Mouse (Mus musculus): ENCODE data around the gene Tmem131l.

Gene Tmem131l

DNA sequence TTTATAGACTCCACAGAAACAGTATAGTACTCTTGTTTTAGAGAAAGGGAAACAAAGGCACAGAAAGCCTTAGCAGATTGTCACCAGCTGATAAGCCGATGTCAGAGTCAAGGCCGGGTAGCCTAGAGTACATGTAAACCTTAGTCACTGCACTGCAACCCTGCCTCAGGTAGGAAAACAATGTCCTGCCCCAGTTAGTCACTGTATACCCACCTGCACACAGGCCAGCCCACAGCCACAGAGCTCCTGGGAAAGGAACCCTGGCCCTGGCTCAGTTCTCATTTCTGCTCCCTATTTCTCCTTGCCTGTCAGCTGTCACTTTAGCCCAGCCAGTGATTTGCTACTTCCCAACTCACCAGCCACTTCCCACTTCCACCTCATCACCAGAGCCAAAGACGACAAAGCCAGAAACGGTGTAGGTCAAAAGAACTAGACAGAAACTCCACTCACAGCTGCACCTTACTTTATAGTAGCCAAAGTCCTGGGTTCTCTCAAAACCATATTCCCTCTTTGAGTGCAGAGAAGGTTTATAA, 24.4 kb downstream of the Tmem131l start:
- CTCF ChIA-PET, result no interaction called here

DNA sequence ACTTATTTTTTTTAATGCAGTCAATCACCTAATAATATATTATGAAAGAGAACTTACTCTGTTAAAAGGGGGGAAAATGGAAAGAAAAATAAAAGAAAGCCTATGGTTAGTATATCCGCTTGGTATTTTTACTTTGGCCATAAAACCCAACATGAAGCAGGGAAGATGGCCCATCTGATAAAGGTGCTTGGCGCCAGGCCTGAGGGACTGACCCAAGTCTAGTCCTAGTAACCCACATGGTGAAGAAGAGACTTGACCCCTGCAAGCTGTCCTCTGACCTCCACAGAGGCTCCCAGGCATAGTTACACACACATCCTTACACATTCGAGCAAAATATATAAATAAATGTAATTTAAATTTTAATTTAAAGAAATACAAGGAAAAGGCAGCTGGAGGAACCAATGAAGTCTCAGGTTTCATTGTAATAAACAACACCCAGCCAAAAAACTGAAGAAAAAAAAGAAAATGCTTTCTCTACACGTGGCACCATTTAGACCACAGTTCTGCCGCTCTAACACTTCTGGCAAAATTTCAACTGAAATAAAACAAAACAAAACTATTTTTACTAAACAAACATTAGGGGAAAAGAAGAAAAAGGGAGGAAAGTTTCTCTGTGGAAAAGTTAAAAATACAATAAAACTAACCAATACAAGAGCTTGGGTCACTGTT, 28.8 kb downstream of the Tmem131l start:
- CTCF ChIA-PET, result interaction anchor here (0.7 kb wide), 1 partner anchor 40 kb away, joined by 5 read pairs; no protein-coding TSS in a partner anchor

DNA sequence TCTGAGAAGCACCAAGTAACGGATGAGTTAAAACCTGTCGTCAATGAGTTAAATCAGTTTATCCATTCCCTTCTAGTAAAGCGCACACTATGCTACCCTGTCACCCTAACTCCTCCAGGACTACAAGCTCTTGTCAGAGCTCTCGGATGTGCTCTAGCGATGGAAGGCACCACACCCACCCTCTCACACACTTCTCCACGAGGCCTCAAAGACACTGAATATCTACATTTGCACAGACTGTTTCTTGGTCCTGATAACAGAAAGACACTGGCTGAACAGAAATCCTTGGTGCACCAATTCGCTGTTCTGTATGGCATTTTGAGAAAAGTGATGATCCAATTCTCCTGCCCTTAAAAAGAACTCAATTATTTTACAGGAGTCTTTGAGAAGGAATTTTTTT, 34.0 kb downstream of the Tmem131l start:
- CTCF ChIA-PET, result interaction anchor here (0.5 kb wide), 1 partner anchor 68 kb away, joined by 3 read pairs; no protein-coding TSS in a partner anchor

DNA sequence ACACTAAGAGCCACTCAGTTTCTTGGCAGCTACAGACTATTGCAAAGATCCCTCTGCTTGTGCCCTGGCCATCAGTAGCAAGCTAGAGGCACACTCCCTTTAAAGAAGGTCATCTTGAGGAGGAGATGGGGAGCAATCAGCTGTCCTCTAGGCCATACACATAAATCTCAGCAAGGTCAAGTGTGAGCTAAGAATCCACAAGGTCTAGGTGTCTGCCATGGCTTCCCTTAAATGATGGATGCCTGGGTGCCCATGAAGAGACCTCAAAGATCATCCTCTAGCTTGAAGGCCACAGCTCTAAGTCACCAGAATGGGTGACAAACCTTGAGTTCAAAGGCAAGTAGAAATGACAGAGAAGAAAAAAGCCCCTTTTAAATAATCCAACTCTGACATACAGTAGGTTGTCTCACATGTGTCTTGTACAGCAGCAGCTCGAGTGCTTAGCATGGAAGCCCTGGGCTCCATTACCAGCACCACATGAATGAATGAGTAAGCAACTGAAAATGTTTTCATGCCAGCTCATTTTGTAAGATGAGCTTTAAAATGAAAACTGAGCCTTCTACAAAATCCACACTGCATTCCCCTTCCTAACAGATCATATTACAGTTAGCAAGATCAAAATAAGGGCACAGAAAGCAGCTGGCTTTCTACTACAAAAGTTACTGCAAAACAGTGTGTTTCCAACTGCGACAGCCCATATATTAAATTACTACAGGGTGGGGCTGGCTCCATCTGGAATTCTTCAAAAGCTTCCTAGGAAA, 35.5 kb downstream of the Tmem131l start:
- CTCF ChIA-PET, result interaction anchor here (1.0 kb wide), 1 partner anchor 12 kb away, joined by 3 read pairs; no protein-coding TSS in a partner anchor

DNA sequence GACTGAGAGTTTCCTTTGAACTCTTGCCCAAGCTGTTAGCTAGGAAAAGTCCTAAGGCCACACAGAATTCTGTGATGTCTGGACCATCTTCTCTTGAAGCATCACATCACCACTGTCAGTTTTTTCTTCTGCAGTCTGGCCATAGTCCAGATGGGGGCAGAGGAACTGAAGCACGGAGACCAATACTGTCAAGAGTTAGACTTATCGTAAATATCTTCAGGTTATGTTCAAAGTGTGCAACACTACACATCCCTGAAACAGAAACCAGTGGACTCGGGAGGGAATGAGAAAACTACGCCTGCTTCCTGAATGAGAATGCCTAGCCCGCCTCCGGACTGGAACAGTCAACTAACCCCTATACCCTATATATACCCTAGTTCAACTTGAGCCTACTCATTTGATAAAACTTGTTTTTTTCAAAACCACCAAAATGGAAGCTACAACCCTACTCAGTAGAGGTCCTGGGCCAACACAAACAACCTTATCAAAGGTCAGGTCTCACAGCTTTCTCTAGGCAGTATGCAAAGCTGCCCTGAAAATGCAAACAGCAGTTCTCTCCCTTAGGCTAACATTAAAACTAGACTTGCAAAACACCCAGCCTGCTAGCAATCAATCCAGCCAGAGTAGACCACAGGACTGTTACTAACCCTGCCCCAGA, 37.4 kb downstream of the Tmem131l start:
- CTCF ChIA-PET, result interaction anchor here (0.6 kb wide), 1 partner anchor 81 kb away, joined by 4 read pairs; no protein-coding TSS in a partner anchor

DNA sequence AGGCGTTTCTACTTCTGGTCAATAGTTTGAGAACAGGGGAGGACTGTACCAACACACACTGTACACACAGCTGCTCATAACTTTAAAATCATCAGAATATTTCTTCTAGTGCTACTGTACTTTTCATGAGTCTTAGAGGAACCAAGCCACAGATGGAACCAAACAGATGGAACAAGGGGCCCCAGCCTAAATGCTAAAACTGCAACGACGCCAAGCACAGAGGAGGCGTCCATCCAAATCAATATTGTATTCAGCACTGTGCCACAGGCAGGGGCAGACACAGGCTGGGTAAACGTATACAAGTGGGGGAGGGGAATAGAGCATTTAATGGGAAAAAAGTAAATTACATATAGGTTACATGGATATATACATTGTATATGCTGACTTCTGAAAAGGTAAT, 42.4 kb downstream of the Tmem131l start:
- CTCF ChIA-PET, result no interaction called here

DNA sequence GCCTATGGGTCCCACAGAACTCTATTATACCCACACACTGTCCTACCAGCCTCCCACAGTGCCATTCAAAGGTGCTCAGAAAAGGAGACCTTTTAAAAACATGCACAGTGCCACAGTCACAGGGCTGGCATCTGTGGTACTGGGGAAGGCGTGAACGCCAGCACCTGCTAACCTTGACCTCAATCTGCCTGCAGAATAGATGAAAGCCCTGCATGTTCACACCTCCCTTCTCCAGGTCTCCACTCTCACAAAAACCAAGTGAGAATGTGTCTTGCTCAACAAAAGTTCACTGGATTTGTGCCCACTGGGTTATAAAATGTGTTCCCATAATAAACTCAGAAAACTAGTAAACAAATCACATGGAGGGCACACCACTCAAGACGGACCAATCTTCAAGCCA, 42.9 kb downstream of the Tmem131l start:
- CTCF ChIA-PET, result interaction anchor here (0.6 kb wide), 1 partner anchor 231 kb away, joined by 3 read pairs; no protein-coding TSS in a partner anchor

DNA sequence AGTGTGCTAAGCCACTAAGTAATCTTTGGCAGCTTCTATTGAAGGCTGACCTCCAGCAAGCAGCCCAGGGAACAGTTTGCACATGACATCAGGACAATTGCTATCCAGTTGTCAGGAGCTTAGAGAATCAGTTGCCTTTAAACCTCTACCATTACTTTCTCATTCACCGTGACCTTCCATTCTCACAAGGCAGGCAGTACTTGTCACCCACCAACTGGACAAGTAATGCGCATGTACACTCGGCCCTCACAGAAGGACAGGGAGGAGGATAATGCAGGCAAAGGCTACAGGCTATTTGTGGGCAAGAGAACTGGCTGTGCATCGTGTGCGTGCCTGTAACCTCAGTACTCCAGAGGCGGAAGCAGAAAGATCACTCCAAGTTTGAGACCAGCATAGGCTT, 43.9 kb downstream of the Tmem131l start:
- CTCF ChIA-PET, result interaction anchor here (0.6 kb wide), 1 partner anchor 27 kb away, joined by 3 read pairs; no protein-coding TSS in a partner anchor

DNA sequence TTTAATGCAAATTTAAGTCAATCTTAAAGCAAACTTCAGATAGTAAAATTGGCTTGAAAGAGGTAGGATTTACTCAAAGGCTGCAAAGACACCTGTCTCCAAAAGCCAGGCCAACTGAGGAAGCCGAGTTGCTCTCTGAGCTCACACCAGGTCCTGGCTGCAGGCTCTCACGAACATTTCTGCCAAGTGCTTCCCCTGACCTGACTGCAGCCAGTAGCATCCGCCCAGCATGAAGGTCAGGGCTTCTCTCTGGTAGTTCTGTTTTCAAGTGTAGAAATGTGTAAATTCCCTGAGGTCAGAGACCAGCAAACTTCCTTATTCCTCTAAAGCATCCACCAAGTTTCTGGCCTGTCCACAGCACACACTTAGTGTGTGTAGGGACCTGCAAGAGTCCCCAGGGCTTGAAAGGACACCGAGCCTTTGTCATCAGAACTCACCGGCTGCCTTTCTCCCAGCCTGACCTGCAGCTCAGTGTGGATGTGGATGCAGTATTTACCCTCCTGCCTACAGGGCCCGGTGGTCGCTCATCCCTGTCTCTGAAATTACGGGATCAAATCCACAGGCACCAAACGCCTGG, 44.6 kb downstream of the Tmem131l start:
- CTCF ChIA-PET, result interaction anchor here (0.6 kb wide), 1 partner anchor 26 kb away, joined by 3 read pairs; no protein-coding TSS in a partner anchor

DNA sequence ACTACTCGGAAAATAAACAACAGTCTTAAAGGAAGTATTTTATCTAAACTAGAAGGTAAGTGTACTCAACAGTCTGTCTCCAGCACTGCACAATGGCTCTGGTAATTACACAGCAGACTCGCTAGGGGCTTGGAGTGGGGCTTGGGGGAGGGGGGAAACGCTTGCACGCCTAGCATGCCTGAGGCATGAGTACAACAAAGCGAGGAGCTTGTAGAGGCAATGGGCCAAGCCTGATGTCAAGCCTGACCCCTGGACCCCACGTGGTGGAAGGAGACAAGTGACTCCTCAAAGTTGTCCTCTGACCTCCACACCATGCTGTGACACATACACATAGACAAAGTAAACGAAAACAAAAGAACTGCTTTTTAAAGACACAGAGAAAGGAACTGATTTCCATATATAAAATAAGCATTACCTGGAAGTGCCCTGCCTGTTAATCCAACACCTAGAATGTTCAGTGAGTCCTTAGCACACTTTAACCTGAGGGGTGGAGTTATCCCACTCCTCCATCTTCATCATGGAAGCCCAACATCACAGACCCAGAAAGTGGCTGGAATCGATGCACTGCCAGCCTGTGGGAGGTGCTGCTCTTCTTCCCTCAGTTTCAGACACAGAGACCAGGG, 45.6 kb downstream of the Tmem131l start:
- CTCF ChIA-PET, result no interaction called here

DNA sequence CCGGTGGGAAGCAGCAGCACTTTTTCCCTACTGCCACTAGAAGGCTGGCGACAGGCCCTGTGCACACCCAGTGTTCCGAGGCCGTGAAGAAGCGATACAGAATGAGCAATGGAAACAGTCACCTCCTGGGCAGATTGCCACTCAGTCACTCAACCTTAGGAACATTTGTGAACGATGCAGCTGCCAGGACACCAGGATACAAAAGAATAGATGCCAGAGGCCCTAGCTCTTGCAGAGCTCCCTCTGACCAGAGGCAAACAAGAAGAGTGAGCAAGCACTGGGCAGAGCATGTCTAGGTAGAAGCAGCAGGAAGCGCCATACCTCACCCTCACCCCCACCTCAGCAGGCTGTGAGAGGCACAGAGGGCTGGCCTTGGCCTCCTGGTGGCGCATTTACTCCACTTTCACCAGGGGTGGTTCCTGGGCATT, 46.9 kb downstream of the Tmem131l start:
- CTCF ChIA-PET, result no interaction called here

DNA sequence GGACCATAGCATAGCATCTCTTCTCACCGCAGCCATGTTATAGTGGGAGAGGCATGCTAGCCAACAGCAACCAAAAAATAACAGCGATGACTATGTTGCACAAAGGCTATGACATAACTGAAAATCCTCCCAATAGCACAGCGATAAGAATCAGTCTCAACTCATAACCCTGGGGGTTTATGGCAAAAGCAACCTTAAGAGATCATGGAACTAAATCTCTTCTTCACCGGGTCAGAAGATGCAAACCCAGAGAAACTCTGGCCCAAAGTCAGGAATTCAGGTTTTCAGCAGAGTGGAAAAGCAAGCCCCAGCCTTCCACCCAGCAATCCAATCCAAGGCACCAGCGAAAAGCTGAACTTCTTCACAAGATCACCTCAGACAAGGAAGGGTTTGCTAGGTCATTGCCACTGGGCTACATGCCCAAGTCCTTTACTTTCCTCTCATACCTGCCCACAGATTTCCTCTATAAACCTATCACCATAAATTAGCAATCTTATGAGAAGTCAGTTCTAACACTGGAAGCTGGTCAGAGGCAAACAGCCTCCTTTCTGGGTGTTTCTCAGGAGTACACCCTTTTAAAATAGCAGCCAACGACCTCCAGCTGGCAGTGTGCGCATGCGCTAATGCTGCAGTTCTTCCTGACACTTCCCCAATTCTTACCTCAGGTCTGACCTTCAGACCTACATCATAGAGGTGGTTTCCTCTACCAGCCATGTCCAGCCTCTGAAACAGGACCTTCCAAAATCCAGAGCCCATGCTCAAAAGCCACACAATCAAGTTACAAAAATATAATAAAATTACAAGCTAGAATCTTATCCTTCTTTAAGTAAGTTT, 48.1 kb downstream of the Tmem131l start:
- CTCF ChIA-PET, result interaction anchor here (0.8 to 1.0 kb wide), 3 partner anchors 9 to 22 kb away, joined by 3 read pairs; no protein-coding TSS in a partner anchor

DNA sequence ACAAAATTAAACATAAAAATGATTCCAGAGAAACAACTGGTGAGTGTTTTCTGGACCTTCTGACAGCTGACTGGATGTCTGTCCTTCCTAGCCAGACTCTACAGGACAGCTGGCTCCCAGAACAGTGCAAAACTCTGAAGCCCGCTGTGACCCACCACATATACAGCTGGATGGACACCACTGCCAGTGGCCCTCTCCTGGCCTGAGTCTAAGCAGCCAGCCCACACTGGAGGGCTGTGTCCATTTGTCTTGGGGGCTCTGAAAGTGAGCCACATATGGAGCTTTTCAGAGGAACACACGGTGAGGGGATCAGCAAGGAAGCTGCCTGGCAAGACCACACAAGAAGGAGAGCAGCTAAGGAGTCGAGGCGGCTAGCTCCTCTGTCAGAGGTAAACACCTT, 51.8 kb downstream of the Tmem131l start:
- CTCF ChIA-PET, result interaction anchor here (0.8 kb wide), 1 partner anchor 15 kb away, joined by 3 read pairs; no protein-coding TSS in a partner anchor

DNA sequence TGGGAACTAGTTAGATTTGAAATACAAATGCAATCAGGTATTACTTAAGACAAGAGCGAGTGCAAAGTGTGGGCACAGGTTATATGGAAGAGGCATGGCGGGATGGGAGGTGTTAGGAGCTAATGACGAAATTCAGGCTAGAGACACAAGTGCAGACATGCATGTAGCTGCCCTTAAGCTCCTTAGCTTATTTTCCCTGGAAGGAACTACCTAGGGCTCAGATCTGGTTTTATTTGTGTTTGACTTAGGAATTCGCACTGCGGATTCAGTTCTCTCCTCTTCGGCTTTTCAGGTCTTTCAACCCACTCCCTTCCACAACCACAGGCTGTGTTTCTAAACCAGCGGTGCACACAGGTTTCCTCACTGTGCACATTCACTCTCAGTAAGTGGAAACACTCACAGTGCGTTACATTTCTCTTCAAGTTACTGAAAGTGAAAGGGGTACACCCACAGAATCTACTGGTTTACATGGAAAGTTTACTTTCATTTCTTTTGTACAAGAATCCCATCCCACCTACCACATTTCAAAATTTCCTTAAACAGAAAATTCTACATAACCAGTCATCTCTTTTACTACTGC, 52.4 kb downstream of the Tmem131l start:
- CTCF ChIA-PET, result interaction anchor here (0.5 to 0.8 kb wide), 2 partner anchors 14 to 826 kb away, joined by 3 to 4 read pairs; no protein-coding TSS in a partner anchor

DNA sequence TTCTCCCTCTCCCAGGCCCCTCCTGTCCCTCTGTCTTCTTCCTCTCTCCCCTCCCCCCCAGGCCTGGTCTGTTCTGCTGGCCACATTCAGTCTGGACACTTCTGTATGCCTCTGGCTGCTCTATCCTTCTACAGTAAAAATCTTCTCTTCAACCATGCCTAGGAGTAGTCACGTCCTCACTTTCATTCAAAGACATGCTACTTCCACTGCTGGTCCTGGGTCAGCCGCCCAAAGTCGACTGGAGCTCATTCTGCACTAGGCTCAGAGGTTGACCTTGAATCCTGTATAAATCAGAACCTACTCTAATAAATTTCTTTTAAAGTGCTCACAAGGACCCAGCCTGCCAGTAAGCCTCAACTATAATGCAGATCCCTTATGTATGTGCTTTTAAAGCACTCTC, 53.2 kb downstream of the Tmem131l start:
- CTCF ChIA-PET, result interaction anchor here (0.7 kb wide), 1 partner anchor 682 kb away, joined by 4 read pairs; no protein-coding TSS in a partner anchor

DNA sequence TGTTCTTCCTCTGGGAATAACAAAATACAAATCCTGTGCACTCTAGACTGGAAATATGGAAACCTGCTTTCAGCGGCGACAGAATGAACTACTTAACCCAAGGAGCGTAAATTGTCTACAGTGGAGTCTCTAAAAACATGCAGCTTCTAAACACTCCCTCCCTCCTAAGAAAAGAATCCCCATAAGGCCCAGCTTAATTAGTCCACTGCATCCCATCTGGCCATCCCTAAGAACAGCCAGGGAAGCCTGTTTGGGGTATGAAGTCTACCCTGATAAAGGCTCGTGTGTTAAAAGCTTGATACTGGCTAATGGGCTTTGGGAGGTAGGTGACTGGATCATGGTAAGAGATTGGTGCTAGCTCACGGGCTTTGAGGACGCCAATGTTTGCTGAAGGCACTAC, 54.5 kb downstream of the Tmem131l start:
- CTCF ChIA-PET, result no interaction called here

DNA sequence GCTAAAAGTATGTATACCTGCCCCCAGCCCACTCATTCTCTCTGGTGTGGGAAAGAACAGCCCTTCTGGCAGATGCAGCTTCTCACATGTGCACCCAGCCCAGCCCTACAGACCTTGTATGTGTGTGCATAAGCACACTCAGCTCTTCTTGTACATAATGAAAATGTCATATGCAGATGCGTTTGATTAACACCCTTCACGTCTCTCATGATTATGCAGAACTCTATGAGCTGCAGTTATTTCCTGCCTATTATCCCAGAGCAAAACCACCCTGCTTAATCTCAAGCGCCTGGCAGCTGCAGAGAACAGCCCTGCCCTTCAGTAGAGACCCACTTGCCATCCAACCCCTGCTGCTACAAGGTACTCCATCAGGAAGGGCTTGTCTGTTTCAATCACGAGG, 55.6 kb downstream of the Tmem131l start:
- CTCF ChIA-PET, result interaction anchor here (1.1 kb wide), 1 partner anchor 137 kb away, joined by 3 read pairs; no protein-coding TSS in a partner anchor

DNA sequence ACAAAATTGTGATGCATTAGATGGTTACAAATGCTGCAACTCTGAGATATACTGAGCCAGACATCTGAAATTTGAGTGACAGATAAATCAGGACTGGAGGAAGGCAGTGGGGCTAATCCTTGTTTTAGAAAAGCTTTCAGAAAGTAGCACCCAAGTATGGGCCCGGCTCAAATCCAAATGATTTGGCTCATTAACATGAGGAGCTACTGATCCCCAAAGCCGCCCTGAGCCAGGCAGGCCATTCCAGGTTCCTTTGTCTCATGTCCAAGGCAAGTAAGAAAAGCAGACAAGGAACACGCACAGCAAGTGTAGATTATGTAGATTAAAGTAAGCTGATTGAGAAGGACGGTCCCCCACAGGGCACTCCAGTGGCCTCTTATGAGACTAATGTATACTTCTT, 57.2 kb downstream of the Tmem131l start:
- CTCF ChIA-PET, result interaction anchor here (0.9 kb wide), 1 partner anchor 9 kb away, joined by 3 read pairs; no protein-coding TSS in a partner anchor

DNA sequence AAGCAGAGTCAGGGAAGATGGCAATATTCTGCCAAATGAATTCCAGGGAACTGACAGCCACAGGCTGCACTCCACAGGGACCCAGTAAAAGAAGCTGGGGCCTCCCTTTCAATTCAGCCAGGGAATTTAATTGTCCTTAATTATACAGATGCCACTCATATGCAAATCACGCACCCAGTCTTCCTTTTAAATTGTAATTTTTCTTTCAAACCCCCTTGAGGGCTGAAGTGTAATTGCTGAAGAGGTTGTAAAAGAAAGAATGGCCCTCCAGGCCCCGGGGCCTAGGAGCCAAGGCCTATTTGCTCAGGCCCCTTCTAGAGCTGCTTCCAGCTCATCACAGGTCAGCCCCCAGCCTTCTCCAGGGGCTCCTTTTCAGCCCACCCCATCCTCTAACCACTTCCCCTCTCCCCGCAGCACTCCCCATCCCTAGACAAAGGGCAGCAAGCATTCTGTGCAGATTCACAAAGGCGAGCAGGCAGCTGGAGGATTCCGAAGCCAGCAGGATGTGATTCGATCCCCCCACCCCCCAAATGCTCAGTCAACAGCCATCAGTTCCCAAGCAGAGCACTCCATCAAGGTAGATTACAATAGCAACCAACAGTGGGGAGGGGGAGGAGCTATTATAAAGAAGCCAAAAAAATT, 59.6 kb downstream of the Tmem131l start:
- CTCF ChIA-PET, result no interaction called here

Data from spleen, embryonic (tissue).